Mouse (Mus musculus) adrenal gland, postnatal 4 days (tissue): Measurements from ENCODE around the gene Dram1. TPM values are rescaled to one million over a fixed set of nuclear protein-coding genes. Genes with fewer than 3 reads are reported as not detected.

Experiments
- DNase-seq, 2 experiments: peaks; one replicate each; pipeline ENCODE4 v3.0.0; 2021 to 2022; ENCODE audit warnings: low spot score in 2 of 2, mixed read lengths in 2 of 2
- total RNA-seq, 2 experiments: library from RNA; stranded (reverse); gene quantifications; 2 replicates each; pipeline ENCODE4 v1.2.3; 2021

Gene Dram1
- total RNA-seq, 2 experiments from 2014 or later, result 4.4 to 4.5 TPM

DNA sequence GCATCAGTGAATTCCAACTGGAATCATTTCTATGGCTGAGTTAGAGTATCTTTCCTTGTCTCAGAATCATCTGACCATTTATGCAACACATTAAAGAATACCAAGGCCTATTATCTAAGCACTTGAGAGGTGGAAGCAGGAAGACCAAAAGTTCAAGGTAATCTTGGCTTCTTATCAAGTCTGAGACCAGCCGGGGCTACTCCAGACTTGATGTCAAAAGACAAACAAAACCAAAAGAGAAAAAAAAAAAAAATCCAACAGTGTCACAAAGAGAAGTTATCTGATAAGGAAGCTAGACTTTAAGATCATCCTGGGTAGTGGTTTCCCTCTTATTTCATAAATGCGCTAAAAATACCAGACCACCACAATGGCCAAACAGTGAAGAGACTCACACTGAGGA lies 26.3 kb downstream of the Dram1 start:
- DNase-seq, result no peak

DNA sequence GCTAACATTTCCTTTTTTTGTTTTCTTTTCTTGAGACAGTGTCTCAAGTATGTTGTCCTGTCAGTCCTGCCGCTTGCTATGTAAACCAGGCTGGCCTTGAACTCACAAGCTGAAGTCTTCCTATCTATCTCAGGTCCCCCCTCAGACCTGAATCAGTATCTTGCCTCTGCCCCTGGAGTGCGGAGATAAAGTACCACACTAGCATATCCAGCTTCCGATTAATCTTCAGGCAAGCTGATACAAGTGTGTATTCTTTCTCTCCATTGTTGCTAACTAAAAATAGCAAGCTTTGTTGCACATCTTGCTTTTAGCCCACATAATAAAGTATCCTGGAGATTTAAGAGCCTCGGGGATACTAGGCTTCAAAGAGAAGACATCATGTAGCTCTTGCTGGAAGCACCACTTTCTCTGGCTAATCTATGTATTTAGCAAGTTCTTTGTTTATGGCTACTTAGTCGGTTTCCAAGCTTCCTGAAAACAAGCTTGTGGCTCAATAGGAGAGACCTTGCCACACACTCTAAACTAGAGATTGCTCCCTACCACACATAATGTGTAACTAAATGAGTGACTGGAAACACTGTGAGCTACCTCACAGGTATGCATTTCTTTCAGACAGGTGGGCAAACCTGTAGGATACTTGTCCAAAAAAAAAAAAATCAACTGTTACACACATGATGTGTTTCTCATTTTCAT lies 27.3 kb downstream of the Dram1 start:
- DNase-seq, result no peak

DNA sequence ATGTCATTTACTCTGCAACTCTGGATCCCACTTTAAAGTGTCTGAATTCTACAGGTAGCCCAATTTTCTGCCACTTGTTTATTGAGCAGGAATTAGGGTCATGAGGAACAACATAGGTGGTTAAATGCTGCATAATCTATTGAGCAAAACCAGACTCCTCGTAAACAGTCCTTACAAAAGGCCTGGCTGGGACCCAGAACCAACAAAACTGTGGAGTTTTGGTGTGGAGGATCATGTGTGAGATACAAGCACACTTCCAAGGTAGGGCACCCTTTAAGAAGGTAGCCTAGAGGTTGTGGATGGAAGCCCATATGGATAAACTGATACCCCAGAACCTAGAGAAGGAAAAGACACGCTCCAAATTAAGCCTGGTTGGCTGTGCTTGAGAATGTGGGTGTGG lies 28.2 kb downstream of the Dram1 start:
- no peak for DNase-seq

DNA sequence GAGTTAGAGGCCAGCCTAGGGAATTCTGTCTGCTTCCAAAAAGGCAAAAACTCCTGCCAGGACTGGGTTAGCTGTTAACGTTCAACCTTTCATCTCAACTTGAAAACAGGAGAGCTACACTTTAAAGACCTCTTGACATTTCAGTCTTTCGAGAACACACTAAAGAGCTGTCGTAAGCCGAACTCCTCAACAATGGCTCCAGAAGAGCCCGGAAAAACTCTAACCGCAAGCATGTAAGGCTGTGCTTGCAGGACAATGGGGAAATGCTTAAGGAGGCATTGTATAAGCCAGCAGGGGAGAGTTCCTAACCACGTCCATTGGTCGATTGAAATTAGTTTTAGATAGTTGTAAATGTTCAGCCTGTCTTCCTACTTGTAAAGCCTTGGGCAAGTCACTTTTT lies 29.1 kb downstream of the Dram1 start:
- no peak for DNase-seq

DNA sequence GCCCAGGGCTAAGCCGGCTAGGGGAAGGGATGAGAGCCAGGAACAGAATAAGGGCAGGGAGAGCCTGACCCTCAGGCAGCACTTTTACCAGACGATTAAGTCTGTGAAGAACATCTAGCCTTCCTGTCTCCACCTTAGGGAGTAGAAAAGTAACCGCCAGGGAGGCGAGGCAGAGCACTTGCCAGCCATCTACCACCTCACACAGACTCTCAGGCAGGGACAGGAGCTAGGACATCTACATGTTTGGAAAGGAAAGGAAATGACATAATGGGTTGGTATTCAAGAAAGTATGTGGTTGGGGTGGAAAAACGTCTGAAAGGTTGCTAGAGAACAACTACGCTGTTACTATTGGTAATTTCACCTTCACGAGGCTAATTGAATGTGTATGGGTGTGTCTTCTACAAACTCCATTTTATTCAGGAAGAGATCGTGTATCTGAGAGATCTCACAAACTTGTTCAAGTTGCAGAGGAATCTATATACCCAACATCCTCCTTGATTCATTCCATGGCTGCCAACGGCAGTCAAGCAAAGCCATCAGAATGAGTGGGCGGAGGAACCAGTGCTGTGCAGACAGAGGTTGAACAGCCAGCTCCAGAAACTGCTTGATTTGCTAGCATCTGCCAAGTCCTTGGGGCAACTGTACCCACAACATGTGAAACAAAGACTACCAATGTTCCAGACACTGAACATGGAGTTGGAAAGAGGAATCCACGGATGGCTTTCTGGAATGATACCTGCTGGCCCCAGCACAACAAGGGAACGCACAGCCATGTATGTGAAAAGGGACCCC lies 32.2 kb downstream of the Dram1 start:
- DNase-seq, result no peak

DNA sequence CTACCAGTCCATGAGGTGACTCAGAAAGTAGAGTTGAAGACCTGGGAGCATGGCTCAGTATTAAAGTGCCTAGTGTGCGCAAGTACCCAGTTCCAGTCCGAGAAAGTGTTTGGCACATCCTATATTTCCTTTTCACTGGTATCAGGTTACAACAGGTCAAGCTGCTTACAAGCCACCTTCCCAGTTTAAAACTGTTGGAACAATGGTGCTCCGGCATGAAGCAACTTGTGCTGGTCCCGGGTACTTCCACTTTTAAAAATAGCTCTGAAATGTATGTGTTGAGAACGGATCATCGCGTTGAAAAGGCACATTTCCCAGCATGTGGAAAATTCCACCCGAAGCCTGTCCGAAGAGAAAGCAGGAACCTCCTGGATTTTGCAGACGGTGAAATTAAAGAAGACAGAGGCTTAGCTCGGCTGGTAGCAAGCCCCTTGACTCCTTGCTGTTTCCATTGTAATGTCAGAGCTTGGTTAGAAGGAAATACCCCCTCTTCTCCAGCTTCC lies 32.9 kb downstream of the Dram1 start:
- no peak for DNase-seq

DNA sequence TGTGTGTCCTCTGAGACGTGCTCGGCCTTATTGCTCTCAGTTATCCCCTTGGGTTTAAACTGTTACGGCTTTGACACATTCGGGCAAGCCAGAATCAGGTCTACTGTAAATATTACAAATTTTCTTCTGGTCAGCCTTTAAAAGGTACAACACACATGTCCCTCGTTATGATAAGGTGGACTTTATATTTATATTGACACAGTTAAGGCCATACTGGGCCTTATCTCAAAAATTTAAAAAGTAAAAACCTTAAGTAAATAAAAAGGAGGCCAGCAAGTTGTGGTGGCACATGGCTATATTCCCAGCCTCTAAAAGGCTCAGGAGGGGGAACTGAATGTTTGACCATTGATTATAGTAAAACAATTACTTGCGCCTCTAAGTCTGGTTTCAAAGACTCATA lies 37.5 kb downstream of the Dram1 start:
- DNase-seq, result no peak

DNA sequence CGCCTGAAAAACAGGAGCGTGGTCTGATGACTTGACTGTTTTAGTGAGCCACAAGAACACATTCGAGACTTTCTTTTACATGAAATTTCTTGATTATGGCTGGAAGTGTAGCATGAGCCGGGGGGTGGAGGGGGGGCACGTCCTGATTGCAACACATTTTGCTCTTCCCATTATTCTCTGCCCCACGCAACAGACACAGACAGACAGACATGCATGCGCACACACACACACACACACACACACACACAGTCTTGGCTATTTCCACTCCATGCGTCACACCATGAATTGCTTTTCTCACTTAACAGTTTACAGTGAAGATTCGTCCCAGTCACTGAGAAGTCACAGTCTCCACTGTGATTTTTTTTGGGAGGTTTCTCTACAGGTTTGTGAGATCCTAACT lies 38.2 kb downstream of the Dram1 start:
- DNase-seq, result no peak

DNA sequence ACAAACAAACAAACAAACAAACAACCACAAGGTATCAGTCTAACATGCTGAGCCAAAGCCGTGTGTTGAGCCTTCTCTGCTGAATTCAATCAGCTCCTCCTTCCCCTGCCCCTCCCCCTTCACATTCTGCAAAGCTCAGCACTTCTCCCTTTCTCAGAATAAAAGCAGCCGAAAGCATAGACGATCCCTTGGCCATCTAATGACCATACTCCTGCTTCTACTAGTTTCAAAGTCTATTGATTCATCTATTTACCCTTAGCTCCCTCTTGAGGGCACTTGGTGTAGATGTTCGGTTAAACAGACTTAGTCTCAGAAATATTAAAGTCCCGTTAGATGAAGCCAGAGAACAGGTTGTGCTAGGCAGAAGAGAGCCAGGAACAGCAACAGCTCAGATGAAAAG lies 48.2 kb downstream of the Dram1 start:
- DNase-seq, result no peak

DNA sequence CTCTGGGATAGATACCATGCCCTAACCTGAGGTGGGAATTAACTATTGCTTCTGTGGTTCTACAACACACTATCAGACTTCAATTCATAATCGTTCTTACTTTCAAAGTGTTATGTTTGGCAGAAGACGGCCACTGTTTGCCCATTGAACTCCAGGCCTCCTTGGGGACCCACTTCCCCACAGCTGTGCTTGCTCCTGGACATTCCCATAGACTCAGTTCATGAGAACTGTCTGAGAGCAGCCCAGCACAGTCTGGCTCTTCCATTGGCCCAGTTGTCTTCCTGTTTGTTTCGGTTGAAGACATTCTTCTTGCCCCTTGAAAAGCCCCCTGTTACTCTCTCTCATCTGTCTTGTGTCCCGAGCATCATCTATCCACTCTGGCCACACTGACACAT lies 50.8 kb downstream of the Dram1 start:
- DNase-seq, result no peak

DNA sequence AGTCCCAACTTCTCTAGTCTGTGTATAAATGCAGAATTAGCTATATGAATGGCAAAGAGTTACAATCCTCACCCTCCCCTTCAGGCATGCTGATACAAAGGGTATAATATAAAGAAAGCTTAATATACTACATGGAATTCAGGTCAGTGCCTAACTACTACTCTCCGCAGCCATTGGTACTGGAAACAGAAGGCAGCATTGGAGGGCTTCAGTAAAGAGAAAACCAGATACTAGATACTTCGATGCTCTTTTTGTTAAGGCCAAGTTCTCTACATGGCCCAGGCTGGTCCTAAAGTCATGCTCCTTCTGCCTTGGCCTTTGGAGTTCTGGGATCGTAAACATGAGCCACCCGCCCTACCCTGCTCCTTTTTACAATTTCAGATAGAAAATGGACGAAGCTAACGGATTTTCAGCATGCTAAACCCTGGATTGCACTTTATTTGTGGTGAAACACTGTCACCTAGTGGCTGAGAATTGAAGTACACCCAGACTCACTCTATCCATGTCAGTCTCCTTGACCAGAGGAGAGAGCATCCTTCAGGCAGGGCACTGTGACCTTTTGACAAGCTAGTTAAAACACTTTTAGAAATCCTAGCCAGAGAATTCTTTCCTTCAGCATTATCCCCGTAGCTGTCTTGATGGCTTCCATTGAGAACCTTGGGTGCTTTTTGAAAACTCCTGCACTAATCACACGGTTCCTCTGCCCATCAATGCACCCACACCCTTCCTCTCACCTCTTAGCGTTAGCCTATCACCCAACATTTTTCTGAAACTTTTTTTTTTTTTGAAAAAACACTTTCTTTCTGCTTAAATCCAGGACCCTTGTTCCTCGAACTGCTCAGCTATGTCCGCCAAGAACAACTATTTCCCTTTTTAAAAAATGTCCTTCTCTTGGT lies 51.5 kb downstream of the Dram1 start:
- peak; percentile 19 to 45 for DNase-seq

DNA sequence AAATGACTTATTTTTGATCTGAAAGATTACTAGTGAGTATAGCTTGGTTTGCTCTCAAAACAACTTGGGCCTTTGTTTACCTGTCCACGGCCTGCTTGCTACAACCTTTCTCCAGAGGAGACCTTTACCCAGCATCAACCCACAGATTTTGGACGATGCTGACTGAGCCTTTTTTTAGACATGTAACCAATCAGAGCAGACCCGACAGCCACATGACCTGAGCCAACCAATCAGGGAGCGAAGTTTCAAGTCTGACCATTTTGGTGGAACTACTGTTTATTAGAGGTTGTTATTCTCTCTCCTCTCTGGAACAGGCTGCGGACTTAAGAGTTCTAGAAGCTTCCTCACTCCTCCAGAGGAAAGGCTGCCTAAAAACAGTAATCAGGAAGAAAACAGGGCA lies 57.1 kb downstream of the Dram1 start:
- DNase-seq, result no peak

DNA sequence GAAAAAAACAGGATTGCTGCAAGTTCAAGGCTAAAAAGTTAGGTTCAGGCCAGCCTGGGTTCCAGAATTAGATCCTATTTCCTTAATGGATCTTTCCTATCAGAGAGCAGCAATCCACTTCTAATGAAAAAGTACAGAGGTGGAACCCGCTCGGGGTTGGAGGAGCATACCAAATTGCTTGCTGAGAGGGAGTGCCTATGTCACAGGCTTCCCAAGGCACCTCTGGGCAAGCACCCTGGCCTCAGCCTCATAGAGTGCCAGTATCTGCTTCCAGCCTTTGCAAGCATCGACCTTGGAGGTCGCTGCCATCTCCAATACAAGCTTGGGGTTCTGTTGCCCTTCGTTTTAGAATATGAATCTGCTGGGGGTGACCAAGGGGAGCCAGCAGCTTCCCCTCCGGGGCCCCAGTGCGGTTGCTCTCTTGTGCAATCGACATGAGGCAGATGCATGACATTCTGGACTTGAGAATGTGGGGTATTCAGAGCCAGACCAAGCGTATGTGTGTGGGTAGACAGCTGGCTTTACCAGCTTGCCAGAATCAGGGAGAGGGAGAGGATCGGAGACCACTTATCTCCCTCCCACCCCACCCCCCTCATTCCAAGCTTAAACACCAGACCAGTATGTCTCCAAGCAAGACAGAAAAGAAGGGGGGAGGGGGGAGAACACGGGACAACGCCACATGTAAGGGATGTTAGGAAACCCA lies 58.0 kb downstream of the Dram1 start:
- DNase-seq, result no peak

DNA sequence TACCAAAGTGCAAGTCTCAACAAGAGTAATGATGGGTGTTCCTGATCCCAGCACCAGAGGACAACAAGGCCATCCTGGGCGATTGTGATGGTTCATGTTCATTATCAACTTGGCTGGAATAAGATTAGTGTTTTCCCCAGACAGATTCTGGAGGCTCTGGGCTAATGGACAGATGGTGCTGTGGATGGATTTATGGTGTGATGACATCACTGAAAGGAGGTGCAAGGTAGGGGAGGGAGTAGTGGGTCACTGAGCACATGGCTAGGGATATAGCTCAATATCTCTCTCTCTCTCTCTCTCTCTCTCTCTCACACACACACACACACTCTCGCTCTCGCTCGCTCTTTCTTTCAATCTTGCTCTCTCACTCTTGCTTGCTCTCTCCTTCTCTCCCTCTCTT lies 60.7 kb downstream of the Dram1 start:
- no peak for DNase-seq

DNA sequence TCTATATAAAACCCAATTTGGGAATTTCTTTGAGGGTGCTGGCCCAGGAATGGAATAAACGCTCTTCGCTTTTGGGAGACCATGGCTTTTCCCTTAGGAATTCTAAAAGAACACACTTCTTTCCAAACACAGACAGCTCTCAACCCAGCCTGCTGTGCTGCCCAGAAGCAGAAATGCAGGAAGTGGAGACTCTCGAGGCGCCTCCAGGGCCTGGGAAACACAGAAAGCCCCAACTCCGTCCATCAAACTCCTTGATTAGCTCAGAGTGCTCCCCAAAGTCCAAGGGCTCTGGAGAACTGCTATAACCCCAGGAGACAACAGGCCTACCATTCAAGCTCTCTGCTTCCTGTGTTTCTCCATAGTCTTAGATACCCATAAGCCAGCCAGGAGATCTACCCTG lies 61.7 kb downstream of the Dram1 start:
- DNase-seq, result no peak

DNA sequence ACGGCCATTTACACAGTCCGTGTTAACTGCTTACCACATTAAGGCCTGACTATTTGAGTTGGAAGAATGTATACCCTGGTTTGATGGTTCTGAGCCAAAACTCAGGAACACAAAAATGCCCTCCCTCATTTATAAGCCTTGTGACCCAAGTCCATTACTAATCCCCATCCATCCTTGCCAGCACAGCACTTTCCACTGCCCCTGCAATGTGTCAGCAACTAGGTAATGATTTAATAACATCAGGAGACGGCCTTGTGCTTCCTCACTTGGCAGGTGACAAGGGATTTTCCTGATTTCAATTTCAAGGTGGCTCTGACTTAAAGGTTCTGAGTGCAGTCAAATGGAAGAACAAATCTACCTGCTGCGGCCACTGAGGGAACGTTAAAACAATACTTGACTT lies 64.0 kb downstream of the Dram1 start:
- DNase-seq, result no peak

DNA sequence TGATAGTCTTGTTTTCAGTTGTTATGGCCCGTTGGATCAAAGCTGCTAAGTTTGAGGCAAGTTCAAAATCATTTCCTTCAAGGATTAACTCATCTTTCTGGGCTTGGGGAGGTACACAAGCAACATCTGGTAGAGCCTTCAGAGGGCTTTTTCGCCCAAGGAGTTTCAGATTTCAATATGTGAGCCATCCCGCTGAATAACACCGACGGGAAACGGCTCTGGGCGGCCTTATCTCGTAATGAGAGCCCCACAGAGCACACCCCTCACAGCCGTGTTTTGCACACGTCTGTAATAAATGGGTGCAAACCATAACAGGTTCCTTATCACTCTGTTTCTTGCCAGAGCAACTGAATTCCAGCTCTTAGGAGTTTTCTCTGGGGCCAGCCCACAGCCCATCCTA lies 69.0 kb downstream of the Dram1 start:
- DNase-seq, result no peak

DNA sequence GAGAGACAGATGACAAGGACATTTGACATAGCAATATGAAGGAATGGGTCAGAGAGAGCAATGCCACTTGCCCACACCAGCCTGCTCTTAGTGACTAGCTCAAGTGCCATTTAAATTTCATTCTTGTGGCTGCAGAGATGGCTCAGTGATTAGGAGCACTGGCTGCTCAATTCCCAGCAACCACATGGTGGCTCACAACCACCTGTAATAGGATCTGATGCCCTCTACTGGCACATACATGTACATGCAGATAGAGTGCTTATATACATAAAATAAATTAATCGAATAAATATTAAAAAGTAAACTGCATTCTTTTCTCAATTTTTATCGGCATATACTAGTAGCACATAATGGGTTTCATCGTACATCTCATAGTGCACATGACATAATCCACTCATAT lies 72.6 kb downstream of the Dram1 start:
- DNase-seq, result no peak

DNA sequence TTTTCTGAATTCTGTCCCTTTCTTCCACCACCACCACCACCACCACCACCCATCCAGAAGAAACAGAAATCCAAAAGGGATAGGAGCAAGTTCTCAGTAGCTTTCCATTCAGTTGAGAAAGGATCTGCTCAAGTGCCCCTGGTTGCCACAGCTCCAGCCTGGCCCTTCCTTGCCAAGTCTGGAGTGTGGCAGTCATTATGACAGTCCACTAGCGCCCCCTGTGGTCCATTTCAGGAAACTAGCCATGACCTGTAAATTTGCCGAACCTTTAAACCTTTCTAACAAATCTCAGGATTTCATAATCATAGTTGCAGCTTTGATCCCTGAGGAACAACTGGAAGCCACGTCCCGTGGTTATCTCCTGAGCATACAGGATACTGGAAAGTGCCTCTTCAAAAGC lies 74.6 kb downstream of the Dram1 start:
- DNase-seq, result peak; percentile 36 to 71

DNA sequence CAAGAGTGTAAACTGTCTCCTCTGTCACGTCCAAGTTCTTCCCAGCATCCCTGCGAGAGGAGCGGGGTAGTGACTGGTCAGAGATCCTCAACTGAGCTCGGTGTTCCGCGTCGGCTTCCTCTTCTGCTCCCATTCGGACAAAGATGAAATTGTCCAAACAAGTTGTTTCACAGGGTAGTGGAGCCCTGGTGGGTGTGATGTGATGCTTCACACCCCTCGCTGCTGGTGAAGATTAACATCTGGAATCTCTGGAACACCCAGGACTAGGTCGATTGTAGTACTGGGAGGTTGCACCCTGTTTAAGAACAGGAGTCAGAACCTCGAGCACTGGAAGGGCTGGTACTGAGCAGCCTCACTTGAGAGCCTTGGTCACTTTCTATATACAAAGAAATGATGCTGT lies 75.8 kb downstream of the Dram1 start:
- no peak for DNase-seq

DNA sequence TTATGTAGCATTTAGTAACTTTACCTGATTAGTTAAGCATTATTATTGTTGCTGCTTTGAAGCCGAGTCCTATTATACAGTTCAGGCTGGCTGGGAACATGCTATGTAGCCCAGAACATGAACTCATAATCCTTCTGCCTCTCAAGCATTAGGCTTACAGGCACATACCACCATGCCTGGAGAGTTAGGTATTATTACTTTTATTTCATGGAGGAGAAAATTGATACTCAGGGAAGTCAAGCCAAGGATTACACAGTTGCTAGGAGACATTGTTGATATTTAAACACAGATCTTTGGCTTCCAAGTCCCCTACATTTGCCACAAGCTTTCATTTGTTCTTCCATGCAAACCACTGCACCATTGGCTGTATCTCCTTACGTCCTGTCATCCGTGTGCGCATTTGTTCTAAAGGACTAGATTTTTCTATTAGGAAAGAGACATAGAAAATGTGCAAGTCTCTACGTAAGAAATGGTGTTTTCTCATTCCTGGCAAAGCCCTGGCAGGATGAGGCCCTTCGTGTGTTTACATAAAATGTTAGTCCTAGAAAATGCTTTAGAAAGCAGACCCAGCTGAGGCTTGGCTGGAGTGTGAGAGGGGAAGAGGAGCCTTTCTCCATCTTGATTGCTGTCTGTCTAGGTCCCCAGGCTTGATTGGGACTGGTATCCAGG lies 76.9 kb downstream of the Dram1 start:
- DNase-seq, result no peak
